Mouse (Mus musculus) embryonic facial prominence, embryonic 11.5 days (tissue): Measurements from ENCODE around the gene Rufy1. TPM values are rescaled to one million over a fixed set of nuclear protein-coding genes. Genes with fewer than 3 reads are reported as not detected.

Source experiments
- ATAC-seq: fragments of 200-750 bp; cut with Nextera tagmentation; replicated peaks from 2 replicates; pipeline ENCODE4 v1.8.0; 2017; ENCODE audit warnings: low read depth; ENCODE audit not compliant: insufficient number of reproducible peaks, low FRiP score, low TSS enrichment
- DNase-seq: peaks from one replicate; pipeline ENCODE4 v3.0.0-alpha.2; 2015; ENCODE audit warnings: low spot score
- H3K27ac ChIP-seq: fragments of 300-500 bp; sonication (generic); replicated peaks from 2 replicates; pipeline ENCODE4 v1.5.1; 2014; ENCODE audit warnings: mild to moderate bottlenecking, low read depth, low read length, control low read depth
- H3K27me3 ChIP-seq: fragments of 300-500 bp; sonication (generic); 2 replicates; pipeline ENCODE4 v1.6.1; 2014; ENCODE audit warnings: mild to moderate bottlenecking, low read length, moderate library complexity, mixed read lengths; ENCODE audit not compliant: control insufficient read depth, insufficient read depth
- H3K36me3 ChIP-seq: fragments of 300-500 bp; sonication (generic); replicated peaks from 2 replicates; pipeline ENCODE4 v1.6.1; 2014; ENCODE audit warnings: low read depth, mild to moderate bottlenecking, low read length, moderate library complexity, mixed read lengths; ENCODE audit not compliant: control insufficient read depth, insufficient read depth
- H3K4me1 ChIP-seq: fragments of 300-500 bp; sonication (generic); 2 replicates; pipeline ENCODE4 v1.6.1; 2014; ENCODE audit warnings: low read length, mixed read lengths; ENCODE audit not compliant: control insufficient read depth, insufficient read depth
- H3K4me2 ChIP-seq: fragments of 300-500 bp; sonication (generic); 2 replicates; pipeline ENCODE4 v1.6.1; 2014; ENCODE audit warnings: low read depth, mild to moderate bottlenecking, control low read depth, low read length, moderate library complexity
- H3K4me3 ChIP-seq: fragments of 300-500 bp; sonication (generic); 2 replicates; pipeline ENCODE4 v1.5.1; 2014; ENCODE audit warnings: low read depth, low read length, control low read depth
- H3K9ac ChIP-seq: fragments of 300-500 bp; sonication (generic); replicated peaks from 2 replicates; pipeline ENCODE4 v1.6.1; 2014; ENCODE audit warnings: mild to moderate bottlenecking, control low read depth, low read length
- H3K9me3 ChIP-seq: fragments of 300-500 bp; sonication (generic); replicated peaks from 2 replicates; pipeline ENCODE4 v1.6.1; 2016; ENCODE audit warnings: mild to moderate bottlenecking, low read length, inconsistent platforms, mixed read lengths; ENCODE audit not compliant: control insufficient read depth
- WGBS: fragments of 180-500 bp; shearing (Covaris S2); extraction: QIAGEN DNeasy Blood & Tissue Kit; methylation state at CpG from one replicate; pipeline ENCODE4 v1.1.7; 2014; 5-methylcytosine and 5-hydroxymethylcytosine counted together
- polyA plus RNA-seq: library from polyadenylated mRNA; unstranded; fragments of >200 nt; fragmentation: Nextera tagmentation; extraction: Ambion mirVana; gene quantifications from 2 replicates; pipeline ENCODE4 v1.2.1, GENCODE M21; 2014

The Rufy1 gene
- polyA plus RNA-seq, 1 experiment from 2014 or later = 24.4 TPM

DNA sequence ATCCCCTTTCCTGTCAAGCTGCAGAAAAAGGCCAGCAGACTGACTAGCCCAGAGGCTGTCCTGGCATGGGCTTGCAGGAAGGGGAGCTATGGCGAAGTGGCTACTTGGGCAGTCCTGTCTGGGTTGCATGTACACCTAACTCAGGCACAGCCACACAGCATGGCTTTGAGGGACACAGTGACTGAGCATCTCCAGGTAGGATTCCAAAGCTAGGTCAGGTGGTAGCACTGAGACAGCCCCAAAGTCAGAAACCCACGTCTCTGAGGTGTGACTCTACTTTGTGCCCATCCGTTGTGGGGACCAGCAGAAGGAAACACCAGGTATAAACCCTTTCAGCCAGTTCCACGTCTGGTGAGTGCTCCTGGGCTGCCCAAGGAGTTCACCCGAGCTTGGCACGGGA is 37.6 kb downstream of the Rufy1 start:
- Histone ChIP-seq H3K36me3 (no peaks in the 10 kb centered on the region; the same call in 1 of the 2 replicates), H3K9ac (no peak overlapping the region), H3K27ac (no peak overlapping the region), H3K9me3 (no peaks in the 10 kb centered on the region), H3K4me1 (no peaks in the 10 kb centered on the region), H3K27me3 (no peaks in the 10 kb centered on the region), H3K4me3 (no peak overlapping the region), H3K4me2 (no peak overlapping the region)
- 82% methylated on average over 6 of the region's 6 CpGs for WGBS
- DNase-seq (no peak), ATAC-seq (no peak)

- no peak overlapping the region for H3K9ac ChIP-seq
- no peaks in the 10 kb centered on the region for H3K9me3 ChIP-seq
- no peaks in the 10 kb centered on the region for H3K27me3 ChIP-seq
- H3K27ac ChIP-seq = no peak overlapping the region
- no peaks in the 10 kb centered on the region for H3K4me1 ChIP-seq
- DNase-seq = no peak
- no peak overlapping the region for H3K4me2 ChIP-seq
- WGBS = 81% methylated on average over 4 of the region's 4 CpGs
- ATAC-seq = no peak
- peaks cover 8% of the 10 kb centered on the region for H3K36me3 ChIP-seq
- H3K4me3 ChIP-seq = no peak overlapping the region
Measured at GRCm38 (mm10) chr11:50391272-50391960, 39.5 kb downstream of the Rufy1 start.

DNA sequence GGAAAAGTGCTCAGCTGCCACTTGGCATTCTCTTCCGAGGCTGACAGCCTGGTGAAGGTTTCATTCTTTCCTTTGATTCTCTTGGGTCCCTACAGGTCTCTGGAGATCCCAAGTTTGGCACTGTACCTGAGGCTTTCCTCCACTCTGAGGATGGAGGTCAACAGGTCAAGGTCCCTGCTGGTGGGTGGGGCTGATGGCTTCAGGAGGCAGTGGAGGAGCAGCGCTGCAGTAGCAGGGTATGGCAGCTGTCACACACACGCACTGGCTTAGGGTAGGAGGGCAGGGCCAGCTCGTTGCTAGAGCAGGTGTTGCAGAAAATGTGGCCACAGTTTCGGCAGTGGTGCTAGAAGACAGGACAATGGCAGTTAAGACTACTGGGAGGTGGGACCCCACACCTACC is 41.3 kb downstream of the Rufy1 start:
- WGBS = 77% methylated on average over 5 of the region's 5 CpGs
- Histone ChIP-seq H3K4me2 (no peak overlapping the region), H3K9ac (no peak overlapping the region), H3K4me1 (no peaks in the 10 kb centered on the region), H3K4me3 (no peak overlapping the region), H3K9me3 (no peaks in the 10 kb centered on the region), H3K36me3 (peaks cover 9% of the 10 kb centered on the region), H3K27me3 (no peaks in the 10 kb centered on the region), H3K27ac (no peak overlapping the region)
- ATAC-seq (no peak), DNase-seq (no peak)

- Histone ChIP-seq H3K9me3 (no peaks in the 10 kb centered on the region), H3K9ac (no peak overlapping the region), H3K4me2 (no peak overlapping the region), H3K27me3 (no peaks in the 10 kb centered on the region), H3K4me3 (no peak overlapping the region), H3K27ac (no peak overlapping the region), H3K36me3 (peaks cover 12% of the 10 kb centered on the region), H3K4me1 (no peaks in the 10 kb centered on the region)
- ATAC-seq (no peak), DNase-seq (no peak)
- WGBS = 79% methylated on average over 3 of the region's 3 CpGs
Measured at GRCm38 (mm10) chr11:50389011-50389410, 41.9 kb downstream of the Rufy1 start.

GRCm38 (mm10) chr11:50388217-50388929 is 42.6 kb downstream of the Rufy1 start:
- Histone ChIP-seq H3K4me2 (no peak overlapping the region), H3K27ac (no peak overlapping the region), H3K36me3 (peaks cover 14% of the 10 kb centered on the region), H3K4me3 (no peak overlapping the region), H3K9me3 (no peaks in the 10 kb centered on the region), H3K27me3 (no peaks in the 10 kb centered on the region), H3K4me1 (no peaks in the 10 kb centered on the region), H3K9ac (no peak overlapping the region)
- WGBS = 90% methylated on average over 3 of the region's 3 CpGs
- DNase-seq (no peak), ATAC-seq (no peak)

GRCm38 (mm10) chr11:50387697-50388096 is 43.2 kb downstream of the Rufy1 start:
- H3K4me2 ChIP-seq = no peak overlapping the region
- WGBS = 85% methylated on average over 4 of the region's 4 CpGs
- ATAC-seq (no peak), DNase-seq (no peak)
- H3K27ac ChIP-seq = no peak overlapping the region
- H3K27me3 ChIP-seq = no peaks in the 10 kb centered on the region
- H3K4me3 ChIP-seq = no peak overlapping the region
- no peaks in the 10 kb centered on the region for H3K9me3 ChIP-seq
- peaks cover 19% of the 10 kb centered on the region for H3K36me3 ChIP-seq
- no peaks in the 10 kb centered on the region for H3K4me1 ChIP-seq
- H3K9ac ChIP-seq = no peak overlapping the region

DNA sequence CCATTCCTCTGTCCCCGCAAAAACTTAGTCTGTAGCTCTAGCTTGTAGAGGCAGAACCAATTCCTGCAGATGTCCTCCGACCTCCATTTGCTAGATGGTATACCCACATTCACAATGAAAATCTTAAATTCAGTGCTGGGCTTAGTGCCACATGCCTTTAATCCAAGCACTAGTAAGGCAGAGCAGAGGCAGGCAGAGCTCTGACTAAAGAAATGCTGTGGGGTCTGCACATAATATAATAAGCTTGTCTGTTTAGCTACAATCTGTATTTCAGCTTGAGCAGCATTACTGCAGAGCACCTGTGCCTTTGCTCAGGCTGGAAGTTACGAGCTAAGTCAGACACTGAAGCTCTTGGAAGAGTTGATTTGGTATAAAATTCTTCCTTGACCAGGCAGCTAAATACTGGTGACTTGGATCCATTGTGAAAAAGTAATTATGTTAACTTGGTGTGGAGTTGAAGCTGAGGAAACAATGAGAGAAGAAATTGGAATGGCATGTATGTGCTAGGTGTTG is 43.7 kb downstream of the Rufy1 start:
- Histone ChIP-seq H3K9me3 (no peaks in the 10 kb centered on the region), H3K9ac (no peak overlapping the region), H3K4me2 (no peak overlapping the region), H3K4me3 (no peak overlapping the region), H3K36me3 (peaks cover 23% of the 10 kb centered on the region), H3K4me1 (no peaks in the 10 kb centered on the region), H3K27ac (no peak overlapping the region), H3K27me3 (no peaks in the 10 kb centered on the region)
- ATAC-seq (no peak), DNase-seq (no peak)
- WGBS = 84% methylated on average over 3 of the region's 3 CpGs

- WGBS = 68% methylated on average over 4 of the region's 4 CpGs
- Histone ChIP-seq H3K9ac (no peak overlapping the region), H3K36me3 (peaks cover 19% of the 10 kb centered on the region), H3K27ac (no peak overlapping the region), H3K9me3 (no peaks in the 10 kb centered on the region), H3K4me1 (no peaks in the 10 kb centered on the region; the same call in 1 of the 2 replicates), H3K4me2 (peak overlapping the region; percentile 16; the same call in 1 of the 2 replicates), H3K27me3 (no peaks in the 10 kb centered on the region), H3K4me3 (no peak overlapping the region)
- DNase-seq = no peak
- ATAC-seq = no peak
Measured at GRCm38 (mm10) chr11:50381311-50381710, 49.6 kb downstream of the Rufy1 start.
